Mouse (Mus musculus) kidney, adult 11 months (tissue): ENCODE data around the gene Rab25.
"Not testable (repeated sequence)": the region's sequence is repeated elsewhere in the genome, so short reads cannot be mapped to it uniquely, and the experiment has no call there.

Source experiments
- DNase-seq: peaks from one replicate; pipeline ENCODE4 v3.0.0; 2022

The Rab25 gene

DNA sequence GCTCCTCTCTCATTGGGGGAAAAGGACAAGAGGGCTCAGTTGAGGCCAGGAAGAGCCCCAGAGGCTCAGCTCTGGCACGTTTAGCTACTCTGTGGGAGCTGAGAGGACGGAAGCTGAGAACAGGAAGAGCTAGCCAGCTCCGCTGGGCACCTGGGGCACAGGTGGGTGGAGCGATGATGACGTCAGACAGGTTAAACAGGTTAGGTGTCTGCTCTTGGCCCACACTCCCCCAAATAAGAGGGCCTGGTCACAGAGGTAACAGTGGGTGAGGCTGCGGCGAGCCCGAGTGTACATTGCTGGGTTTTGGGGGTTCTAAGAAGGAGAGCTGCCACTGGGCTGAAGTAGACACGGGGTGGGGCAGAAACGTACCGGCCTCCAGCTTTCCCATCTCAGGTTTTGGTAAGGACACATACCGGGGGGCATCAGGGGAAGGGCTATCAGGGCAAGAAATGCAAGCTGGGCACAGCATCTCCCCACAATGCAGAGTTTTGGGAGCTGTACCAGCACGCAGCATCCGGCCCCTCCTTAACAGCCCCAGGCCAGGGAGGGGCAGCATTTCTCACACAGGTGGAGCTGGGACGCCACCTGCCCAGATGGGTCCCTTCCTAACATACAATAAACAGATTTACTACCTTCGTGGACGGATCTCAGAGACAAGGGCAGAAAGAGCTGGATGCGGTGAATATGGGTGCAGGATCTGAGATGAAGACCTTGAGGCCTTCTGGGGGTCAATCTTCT, at the start of gene Rab25:
Gene Rab25 (minus strand): TSS at position 121 of the 738 bp plus-strand sequence.
- DNase-seq, result peak; percentile 74

DNA sequence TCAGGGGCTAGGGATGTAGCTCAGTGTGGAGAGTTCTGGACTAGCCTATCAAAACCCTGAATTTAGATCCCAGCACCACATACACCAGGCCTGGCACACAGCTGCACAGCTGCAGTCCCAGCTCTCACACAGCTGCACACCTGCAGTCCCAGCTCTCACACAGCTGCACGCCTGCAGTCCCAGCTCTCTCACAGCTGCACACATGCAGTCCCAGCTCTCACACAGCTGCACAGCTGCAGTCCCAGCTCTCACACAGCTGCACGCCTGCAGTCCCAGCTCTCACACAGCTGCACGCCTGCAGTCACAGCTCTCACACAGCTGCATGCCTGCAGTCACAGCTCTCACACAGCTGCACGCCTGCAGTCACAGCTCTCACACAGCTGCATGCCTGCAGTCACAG, 48.4 kb upstream of the Rab25 start:
- not testable (repeated sequence) for DNase-seq

- DNase-seq, result peak; percentile 47
Observed at GRCm38 (mm10) chr3:88593893-88594580, 45.9 kb upstream of the Rab25 start.

DNA sequence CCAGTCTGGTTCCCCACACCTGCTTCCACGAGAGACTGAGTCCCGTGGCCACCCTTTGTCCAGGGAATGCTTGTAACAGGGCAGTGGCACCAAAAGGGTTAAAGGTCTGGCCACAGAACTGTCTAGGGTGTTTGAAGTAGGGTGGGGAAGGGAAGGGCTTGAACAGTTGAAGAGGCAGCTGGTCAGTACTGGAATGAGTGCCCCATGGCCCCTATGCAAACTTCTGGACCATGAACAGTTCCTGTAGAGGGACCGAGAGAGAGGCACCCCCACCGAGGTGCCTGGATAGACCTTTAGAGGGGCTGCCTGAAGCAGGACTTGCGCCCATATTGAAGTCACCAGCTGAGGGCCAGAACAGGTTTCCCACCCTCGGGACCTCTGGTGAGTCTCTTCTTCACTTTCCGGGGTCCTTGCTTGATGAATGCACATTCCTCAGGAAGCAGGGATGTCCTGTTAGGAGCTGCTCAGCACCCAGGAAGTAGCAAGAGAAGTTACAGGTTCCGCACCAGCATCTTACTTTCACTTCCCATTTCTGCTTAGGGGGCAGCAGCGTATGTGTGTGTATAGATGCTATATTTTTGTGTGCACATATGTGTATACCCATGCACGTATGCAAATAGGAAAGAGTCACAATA, 45.0 kb upstream of the Rab25 start:
- no peak for DNase-seq

DNA sequence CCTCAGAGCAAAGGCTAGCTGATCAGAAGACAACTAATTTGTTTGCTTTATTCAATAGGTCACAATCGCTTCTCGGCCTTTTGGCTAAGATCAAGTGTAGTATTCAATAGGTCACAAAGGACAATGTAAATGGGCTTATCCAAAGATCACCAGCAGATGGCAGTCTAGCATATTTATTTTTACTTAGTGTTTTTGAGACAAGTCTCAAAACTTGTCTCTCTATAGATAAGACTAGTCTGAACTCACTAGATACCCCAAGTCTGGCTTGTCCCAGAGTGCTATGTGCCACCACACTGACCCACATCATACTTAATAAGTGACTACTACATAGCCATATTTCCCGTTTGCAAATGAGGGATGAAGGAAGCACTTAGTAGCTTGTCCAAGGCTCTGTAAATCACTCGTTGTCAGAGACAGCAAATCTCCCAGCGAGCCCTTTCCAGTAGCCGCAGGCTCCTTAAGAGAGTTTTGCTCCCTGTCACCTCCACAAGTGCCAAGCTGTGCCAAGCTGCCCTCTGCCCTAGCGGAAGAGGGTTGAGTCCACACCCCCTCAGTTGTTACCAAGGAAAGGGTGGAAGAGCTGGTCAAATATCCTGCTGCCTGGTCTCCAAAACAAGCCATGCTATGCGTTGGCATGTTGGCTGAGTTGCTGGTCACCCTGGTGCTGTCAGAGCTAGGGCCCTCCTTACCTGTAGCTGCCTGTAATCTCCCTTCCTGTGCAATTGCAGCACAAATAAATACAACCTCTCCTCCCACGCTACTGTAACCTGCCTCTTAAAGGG, 44.0 kb upstream of the Rab25 start:
- peak; percentile 60 for DNase-seq

DNA sequence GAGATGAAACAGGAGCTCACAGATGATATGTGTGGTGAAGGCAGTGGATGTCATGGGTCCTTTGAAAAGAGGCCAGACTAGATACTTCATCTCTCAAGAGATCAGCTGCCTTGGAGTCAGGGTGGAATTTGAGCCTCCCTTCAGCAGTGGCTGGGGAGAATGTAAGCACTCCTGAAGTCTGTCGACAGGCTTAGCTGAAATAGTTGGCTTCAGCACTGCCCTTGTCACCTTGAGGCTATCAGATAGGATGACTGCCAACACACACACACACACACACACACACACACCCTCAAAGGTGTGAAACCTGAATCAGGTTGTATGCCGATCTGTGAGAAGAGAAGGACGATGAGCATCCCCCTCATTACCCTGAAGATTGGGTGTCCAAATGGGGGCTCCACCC, 42.9 kb upstream of the Rab25 start:
- DNase-seq, result no peak

DNA sequence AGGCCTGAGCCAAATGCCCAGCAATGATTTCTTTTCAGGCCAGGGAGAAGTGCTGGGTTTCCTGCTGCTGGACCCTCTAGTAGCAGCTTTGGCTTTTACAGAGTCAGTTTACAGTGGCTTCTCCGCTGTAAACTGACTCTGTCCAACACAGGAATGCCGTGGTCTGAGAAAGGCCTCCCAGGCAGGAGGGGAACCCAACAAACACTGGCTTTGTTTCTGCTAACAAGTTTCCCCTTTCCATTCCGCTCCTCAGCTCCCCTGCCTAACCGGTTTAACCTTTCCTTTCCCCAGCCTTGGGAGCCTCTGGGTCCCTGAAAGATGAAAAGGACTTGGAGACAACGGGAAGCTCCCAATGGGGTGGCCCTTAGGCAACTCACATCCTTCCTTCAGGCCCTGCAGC, 42.1 kb upstream of the Rab25 start:
- no peak for DNase-seq

DNA sequence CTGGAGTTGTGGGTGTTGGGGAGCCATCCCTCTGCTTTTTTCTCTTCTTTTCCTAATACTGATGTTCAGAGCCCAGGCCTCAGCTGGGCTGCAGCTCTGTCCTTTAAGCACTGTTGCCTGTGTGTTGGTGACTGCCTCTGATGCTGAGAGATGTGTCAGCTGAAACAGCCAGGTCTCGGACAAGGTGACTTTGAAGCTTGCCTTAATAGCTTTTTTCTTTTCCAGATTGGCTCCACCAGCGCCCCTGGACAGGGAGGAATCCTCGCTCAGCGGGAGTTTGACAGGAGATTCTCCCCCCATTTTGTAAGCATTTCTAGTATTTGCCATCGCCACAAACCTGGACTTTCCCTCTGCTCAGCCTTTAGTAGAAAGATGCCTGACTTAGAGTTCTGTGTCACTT, 38.5 kb upstream of the Rab25 start:
- no peak for DNase-seq

DNA sequence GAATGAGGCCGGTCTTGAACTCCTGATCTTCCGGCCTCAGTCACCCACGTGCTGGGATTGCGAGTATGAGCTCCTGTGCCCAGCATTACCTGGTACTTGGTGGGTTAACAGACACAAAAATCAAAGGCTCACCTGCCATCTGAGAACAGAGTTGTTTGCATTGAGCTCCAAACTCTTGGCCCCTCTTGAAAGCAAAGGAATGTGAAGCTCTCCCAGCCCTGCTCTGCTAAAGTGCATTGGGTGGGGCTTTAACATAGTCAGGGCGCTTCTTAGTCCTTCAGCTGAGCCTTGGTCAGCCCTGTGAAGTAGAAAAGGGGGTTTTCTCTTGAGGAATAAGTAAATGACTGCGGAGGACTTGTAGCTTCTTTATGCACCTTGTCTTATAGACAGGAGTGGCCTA, 37.7 kb upstream of the Rab25 start:
- no peak for DNase-seq

GRCm38 (mm10) chr3:88579454-88580117, 31.5 kb upstream of the Rab25 start:
- peak; percentile 77 for DNase-seq

- no peak for DNase-seq
Observed at GRCm38 (mm10) chr3:88578498-88579424, 30.7 kb upstream of the Rab25 start.

DNA sequence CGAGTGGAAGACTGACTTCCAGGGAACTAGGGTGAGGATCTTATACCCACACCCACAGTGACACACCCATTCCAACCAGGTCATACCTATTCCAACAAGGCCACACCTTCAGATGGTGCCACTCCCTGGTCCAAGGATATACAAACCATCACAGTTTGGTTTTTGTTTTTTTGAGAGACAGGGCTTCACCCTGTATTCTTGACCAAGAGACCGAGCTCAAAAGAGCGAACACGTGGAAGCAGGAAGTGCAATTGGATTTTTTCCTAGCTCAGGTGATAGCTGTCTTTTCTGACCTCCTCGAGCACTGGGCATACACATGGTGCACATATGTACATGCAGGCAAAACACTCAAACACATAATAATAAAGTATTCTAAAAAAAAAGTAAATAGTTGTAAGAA, 29.7 kb upstream of the Rab25 start:
- DNase-seq, result not testable (repeated sequence)

DNA sequence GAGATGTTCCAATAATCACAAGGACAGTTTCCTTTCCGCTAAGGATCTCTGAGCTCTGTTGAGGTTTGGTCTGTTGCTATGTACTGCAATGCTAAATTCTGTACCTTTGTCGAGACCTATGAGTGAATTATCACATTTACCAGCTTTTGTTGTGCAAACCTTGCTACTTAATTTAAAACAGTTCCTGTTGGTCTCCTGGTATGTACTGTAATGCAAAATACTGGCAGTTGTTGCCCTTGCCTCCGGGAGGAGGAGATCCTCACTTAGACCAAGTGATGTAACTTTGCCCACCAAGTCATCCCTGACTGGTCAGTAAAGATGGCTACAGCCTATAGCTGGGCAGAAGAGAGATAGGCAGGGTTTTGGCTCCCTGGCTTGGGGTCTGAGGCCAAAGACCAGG, 27.4 kb upstream of the Rab25 start, which contains the start of gene Ssr2:
Gene Ssr2 (plus strand): TSS at position 337 of the 400 bp plus-strand sequence.
- no peak for DNase-seq

- DNase-seq, result no peak
Observed at GRCm38 (mm10) chr3:88573810-88574209, 25.7 kb upstream of the Rab25 start.

DNA sequence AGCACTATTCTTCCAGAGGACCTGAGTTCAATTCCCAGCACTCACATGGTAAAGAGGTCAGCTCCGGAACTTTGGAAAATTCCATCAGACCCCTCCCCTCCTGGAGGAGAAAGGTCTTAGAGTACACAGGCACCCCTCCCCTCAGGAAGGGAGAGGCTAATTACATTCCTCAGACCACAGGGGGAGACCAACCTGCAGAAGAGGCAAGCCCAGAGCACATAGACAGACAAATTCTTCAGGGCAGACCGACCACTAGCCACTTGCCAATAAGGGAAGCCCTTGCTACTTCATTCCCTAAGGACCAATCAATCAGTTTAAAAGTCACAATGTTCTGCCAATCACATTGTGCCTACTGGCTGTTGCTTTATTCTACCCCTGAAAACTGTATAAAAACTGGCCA, 24.7 kb upstream of the Rab25 start:
- DNase-seq, result no peak

DNA sequence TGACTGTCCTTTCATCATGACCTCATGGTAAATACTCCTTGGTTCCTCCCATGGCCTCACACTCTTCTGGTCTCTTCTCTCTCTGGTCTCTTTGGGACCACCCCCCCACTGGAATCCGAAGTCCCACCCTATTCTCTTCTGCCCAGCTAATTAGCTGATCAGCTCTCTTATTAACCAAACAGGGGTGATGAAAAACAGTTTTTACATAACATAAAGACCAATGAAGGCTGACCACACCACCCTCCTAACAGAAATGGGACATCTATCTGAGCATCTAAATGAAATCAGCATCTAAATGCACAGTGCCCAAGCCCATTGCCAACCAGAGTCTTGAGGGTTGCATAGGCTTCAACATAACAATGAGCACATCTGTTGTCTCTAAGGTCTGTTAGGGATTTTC, 23.8 kb upstream of the Rab25 start:
- no peak for DNase-seq

GRCm38 (mm10) chr3:88570341-88570740, 22.2 kb upstream of the Rab25 start:
- DNase-seq, result no peak

- DNase-seq, result no peak
Observed at GRCm38 (mm10) chr3:88569694-88570093, 21.6 kb upstream of the Rab25 start.

- no peak for DNase-seq
Observed at GRCm38 (mm10) chr3:88569093-88569492, 21.0 kb upstream of the Rab25 start.

DNA sequence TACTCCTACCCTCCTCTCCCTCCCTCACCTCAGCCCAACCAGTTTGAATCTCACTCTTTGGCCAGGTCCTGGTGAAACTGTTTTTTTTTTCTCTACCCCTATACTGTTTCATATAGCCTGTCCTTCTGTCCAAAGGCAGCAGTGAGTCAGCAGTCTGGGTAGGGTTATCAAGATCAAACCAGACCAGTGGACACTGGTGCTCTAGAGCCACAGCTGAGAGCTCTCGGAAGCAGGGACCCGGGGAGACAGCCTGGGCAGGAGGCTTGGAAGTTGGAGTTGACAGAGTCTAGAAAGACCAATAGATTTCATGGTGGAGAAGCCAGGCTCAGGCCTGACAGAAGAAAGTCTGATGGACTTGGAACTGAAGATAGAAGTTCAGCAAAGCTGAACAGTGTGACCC, 20.5 kb upstream of the Rab25 start:
- DNase-seq, result no peak

DNA sequence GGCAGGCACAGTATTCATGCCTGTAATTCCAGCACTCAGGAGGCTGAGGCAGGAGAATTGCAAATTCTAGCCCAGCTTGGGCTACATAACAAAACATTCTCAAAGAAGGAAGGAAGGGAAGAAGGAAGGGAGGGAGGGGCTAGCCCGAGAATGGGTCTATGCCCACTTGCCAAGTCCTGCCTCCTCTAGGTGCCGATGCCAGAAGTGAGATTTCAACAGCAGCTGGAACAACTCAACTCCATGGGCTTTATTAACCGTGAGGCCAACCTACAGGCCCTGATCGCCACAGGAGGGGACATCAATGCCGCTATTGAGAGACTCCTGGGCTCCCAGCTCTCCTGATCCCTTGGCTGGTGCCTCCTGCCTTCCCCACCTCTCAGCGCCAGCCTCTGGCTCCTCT, 19.8 kb upstream of the Rab25 start:
- no peak for DNase-seq
